Mouse (Mus musculus) induced T-regulatory cell, adult 2 months (primary cell): ENCODE results near the gene Cdh16.
A peak's percentile ranks its signal among the peaks of the same experiment; 100 is the strongest.
"Not testable (repeated sequence)": the region's sequence is repeated elsewhere in the genome, so short reads cannot be mapped to it uniquely, and the experiment has no call there.

Experiments
- DNase-seq: peaks from one replicate; pipeline ENCODE4 v3.0.0-alpha.2; 2012; ENCODE audit warnings: low read depth

The Cdh16 gene

DNA sequence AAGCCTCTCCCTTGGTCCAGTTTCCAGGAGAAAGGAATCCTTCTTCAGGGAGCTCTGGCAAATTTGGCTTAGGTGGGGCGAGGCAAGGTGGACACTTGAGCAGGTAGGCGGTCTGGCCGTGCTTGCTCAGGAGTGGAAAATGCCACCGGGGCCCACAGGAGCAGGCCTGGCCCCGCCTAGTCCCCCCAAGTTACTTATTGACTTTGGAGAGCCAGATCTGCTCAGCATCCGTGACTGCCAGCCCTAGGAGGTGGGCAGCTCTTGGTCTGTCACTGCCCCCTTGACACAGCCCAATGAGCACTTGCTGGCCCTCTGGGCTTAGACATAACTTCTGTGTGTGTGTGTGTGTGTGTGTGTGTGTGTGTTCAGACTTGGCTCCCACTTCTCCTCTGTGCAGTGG is at the start of gene Cdh16:
Gene Cdh16 (minus strand): TSS at position 236 of the 400 bp plus-strand sequence.
- no peak for DNase-seq

DNA sequence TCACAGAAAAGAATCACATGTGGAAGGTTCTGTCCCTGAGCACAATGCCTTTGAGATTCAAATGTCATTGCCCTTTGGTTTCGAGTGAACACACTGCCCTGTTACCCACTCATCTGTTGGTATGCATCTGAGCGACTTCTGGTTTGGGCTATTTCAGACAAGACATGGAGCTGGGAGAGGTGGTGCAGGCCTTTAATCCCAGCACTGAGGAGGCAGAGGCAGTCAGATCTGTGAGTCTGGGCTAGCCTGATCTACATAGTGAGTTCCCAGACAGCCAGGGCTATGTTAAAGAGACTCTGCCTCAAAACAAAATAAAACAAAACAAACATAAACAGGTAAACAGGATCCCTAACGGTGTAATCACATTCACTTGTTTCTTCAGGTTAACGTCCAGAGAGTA is 31.4 kb upstream of the Cdh16 start:
- no peak for DNase-seq

DNA sequence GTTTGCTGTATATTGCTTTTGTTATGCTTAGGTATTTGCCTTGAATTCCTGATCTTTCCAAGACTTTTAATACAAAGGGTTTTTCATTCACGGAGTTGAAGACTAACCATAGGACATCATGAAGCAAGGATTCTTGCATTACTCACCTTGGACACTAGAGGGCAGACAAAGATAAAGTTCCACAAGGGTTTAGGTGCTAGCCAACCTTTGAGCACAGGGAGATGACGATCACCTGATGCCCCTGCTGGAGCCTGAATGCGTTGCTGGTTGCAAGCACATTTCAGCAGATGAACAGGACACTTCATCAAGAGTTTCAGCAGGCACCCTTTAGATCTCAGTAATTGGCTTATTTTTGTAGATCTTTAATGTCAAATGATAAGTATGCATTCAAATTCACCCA is 30.8 kb upstream of the Cdh16 start:
- peak; percentile 96 for DNase-seq

DNA sequence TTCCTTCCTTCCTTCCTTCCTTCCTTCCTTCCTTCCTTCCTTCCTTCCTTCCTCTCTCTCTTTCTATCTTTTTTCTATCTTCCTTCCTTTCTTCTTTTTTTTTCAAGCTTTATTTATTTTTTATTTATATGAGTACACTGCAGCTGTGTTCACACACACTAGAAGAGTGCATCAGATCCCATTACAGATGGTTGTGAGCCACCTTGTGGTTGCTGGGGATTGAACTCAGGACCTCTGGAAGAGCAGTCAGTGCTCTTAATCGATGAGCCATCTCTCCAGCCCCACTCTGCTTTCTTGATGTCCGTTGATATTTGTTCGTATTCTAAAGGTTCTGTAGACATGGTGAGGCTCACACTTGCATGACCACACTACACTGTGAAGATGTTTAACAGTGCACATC is 20.0 kb upstream of the Cdh16 start:
- DNase-seq: not testable (repeated sequence)

GRCm38 (mm10) chr8:104642324-104642654 is 18.1 kb upstream of the Cdh16 start:
- DNase-seq: no peak

GRCm38 (mm10) chr8:104641426-104642323 is 17.5 kb upstream of the Cdh16 start, which contains the start of gene Ciao2b:
Ciao2b (minus strand) TSS chr8:104641965.
- DNase-seq: peak; percentile 92

DNA sequence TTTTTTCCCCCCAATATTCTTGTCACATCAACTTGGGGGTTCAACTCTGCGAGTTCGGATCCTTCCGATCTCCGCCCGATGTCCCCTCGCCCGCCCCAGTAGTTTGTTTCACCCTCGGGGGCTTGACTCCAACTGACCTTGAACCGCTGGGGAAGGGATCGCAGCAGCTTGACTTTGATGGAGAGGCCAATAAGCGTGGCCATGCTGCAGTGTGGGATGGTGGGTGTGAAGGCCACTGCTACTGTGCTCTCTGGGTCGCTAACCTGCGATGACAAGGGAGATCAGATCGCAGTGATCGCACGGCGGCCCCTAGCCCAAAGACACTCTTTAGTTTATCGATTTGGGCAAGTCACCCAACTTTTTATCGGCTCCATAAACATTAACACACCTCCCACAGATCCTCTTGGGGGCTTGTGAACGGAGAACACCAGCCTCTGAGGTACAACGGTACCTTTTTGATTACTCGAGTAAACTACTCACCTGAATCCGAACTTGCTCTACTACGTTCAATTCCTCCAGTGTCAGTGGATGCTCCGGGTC is 16.7 kb upstream of the Cdh16 start:
- DNase-seq: no peak

- no peak for DNase-seq
Measured at GRCm38 (mm10) chr8:104640241-104640640, 16.0 kb upstream of the Cdh16 start.

- no peak for DNase-seq
Measured at GRCm38 (mm10) chr8:104638010-104638409, 13.8 kb upstream of the Cdh16 start.

- no peak for DNase-seq
Measured at GRCm38 (mm10) chr8:104635004-104635710, 11.0 kb upstream of the Cdh16 start.

GRCm38 (mm10) chr8:104633156-104633744 is 9.1 kb upstream of the Cdh16 start:
- no peak for DNase-seq

DNA sequence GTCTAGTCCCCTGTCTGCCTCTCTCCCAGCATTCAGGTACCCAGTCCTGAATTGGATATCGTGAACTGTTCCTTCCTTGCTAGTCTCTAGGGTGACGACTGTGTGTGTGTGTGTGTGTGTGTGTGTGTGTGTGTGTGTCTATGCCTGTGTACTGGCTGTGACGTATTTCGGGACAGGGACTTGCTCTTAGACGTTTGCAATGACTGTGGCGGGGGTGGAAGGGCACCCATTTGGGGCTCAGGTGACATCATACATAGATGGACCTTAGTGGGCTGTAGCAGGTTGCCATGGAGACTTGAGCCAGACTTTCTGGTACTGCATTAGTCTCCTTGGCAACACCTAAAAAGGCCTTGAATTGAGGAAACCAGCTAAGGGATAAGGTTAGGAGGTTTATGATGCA is 8.3 kb upstream of the Cdh16 start:
- DNase-seq: peak; percentile 64

DNA sequence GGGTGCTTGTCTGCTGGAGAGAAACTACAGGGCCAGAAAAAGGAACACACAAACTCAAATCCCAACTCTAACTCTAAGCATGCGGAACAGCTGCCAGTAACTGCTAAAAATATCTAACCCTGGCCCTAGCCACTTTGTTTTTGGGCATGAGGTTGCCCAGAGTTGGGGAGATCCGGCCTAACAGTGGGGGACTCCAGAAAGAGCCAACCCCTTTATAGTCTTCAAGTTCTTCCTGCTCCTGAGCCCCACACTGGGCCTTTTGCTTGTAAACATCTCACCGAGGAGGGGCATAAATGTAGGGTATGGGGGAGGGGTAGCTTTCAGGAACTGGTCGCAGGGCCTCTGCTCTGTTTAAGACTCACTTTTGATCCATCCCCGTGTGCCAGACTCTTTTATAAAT is 7.8 kb upstream of the Cdh16 start:
- peak; percentile 74 for DNase-seq

- DNase-seq: peak; percentile 96
Measured at GRCm38 (mm10) chr8:104630981-104631663, 6.9 kb upstream of the Cdh16 start, which contains the start of gene Rrad. Rrad (minus strand) TSS chr8:104631327.

- no peak for DNase-seq
Measured at GRCm38 (mm10) chr8:104630574-104630973, 6.4 kb upstream of the Cdh16 start.

GRCm38 (mm10) chr8:104630111-104630479 is 5.9 kb upstream of the Cdh16 start:
- no peak for DNase-seq

GRCm38 (mm10) chr8:104629306-104630110 is 5.3 kb upstream of the Cdh16 start:
- no peak for DNase-seq

GRCm38 (mm10) chr8:104628402-104628801 is 4.2 kb upstream of the Cdh16 start:
- no peak for DNase-seq

DNA sequence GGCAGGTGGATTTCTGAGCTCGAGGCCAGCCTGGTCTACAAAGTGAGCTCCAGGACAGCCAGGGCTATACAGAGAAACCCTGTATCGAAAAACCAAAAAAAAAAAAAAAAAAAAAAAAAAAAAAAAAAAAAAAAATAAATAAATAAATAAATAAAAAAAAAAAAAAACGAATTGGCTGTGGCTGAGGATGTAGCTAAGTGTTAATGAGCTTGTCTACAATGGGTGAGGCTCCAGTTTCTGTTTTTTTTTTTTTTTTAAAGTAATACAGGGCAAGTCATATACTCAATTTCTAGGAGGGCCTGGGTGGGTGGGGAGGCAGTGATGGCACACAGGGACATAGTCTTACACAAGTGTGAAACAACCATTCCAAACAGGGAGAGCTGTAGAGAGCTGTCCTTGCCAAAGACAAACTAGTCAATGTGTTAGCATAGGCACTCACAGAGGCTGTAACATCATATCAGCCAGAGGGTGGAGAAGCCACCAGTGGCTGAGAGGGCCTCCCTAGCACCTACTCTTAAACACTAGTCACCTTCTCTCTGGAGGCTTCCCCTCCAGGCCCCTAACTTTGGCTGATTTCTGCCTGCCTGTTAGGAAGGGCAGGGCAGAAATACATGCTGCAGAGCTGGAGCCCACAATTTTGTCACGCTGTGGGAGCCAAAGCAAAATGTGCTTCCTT is 3.0 kb upstream of the Cdh16 start:
- no peak for DNase-seq

- no peak for DNase-seq
Measured at GRCm38 (mm10) chr8:104620765-104621164, 3.4 kb downstream of the Cdh16 start.

DNA sequence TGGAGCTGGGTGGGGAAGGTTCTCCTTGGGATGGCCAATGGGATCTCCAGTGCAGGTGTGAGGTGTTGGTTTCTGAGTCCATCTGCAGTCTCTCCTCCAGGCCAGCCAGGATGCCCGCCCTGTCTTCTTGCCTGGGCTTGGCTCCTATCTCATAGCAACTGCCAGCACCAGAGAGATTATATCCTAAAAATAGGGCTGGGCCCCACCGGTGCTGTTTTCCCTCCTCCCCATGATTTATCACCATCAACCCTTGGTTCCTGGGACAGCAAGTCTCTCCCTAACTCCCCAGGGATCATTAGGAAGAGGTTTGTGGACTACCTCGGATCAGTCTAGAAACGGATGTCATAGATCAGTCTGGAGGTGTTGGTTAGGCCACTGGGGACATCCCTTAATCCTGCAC is 11.1 kb downstream of the Cdh16 start:
- no peak for DNase-seq
